Mouse (Mus musculus) erythroid progenitor cell, adult 5-6 weeks (primary cell): Measurements from ENCODE around the gene Elobl. TPM values are rescaled to one million over a fixed set of nuclear protein-coding genes. Genes with fewer than 3 reads are reported as not detected.

Experiments used
- ATAC-seq: replicated peaks from 2 replicates; pipeline ENCODE4 v1.8.0; 2016; ENCODE audit warnings: moderate number of reproducible peaks, mild to moderate bottlenecking, moderate TSS enrichment, inconsistent platforms; ENCODE audit not compliant: poor library complexity, low FRiP score, severe bottlenecking
- total RNA-seq, 2 experiments: library from RNA; stranded (forward) in 1 of 2; stranded (reverse) in 1 of 2; fragments of 150-400 nt in 1 of 2; fragments of 186-747, 209-891 nt in 1 of 2; gene quantifications; 2 replicates each; pipeline versions ENCODE4 v1.2.3 to v1.2.4; 2015 to 2017; ENCODE audit warnings: low replicate concordance in 2 of 2

Elobl gene
- total RNA-seq, 2 experiments from 2014 or later = not detected

DNA sequence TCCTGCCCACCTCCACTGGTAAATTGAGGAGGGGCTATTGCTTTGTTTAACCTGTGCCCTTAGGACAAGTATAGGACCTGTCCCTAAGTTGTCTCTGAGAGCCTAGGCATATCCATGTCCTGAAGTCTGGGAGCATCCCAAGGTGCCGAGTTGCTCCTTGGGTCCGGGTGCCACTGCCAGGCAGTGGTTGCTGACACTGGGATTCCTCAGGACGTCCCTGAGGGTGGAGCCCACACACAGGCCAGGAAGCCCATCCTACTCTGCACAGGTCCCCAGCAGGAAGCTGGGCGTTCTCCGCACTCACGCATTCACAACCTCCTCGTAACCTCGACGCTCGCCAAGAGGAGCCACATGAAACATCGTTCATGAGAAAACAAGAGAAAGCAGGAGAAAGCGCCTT is 25.2 kb downstream of the Elobl start:
- ATAC-seq = no peak

DNA sequence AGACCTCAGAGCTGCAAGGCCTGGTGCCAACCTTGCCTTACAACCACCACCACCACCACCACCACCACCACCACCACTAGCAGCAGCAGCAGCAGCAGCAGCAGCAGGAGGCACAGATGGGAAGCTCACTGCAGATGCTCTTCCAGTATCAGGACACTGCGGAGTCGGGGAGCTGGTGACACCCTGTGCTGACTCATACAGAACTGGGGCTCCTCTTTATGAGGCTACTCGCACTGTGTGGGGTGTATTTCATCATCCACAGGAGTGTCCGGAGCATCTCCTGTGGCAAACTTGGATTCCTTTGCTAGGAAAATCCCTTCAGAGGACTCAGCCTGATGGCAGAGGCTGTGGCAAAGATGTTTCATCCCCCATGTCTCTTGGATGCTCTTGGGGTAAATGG is 27.1 kb downstream of the Elobl start:
- no peak for ATAC-seq

DNA sequence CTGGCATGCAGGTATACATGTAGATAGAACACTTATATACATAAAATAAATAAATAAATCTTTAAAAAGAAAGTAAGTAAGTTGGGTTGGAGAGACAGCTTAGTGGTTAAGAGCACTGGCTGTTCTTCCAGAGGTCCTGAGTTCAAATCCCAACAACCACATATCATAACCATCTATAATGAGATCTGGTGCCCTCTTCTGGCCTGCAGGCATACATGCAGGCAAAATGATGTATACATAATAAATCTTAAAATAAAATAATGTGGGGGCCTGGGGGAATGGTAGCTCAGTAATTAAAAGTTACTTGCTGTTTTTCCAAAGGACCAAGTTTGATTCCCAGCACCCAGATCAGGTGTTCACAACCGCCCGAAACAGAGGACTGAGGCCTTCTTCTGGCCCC is 28.0 kb downstream of the Elobl start:
- ATAC-seq = no peak

DNA sequence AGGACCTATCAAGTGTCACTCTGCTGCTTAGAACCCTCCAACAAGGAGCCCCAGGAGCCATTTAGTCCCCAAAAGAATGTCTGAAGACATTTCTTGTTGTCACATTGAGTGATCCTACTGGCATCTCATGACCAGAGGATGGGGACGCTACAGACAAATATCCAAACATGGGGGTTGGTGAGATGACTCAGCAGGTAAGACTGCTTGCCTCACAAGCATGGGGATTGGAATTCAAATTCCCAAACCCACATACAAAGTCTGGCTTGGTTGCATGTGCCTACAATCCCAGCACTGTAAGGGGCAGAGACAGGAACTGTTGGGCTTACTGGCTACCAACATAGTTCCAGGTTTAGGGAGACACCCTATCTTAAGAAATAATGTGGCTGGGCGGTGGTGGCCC is 28.8 kb downstream of the Elobl start:
- no peak for ATAC-seq

DNA sequence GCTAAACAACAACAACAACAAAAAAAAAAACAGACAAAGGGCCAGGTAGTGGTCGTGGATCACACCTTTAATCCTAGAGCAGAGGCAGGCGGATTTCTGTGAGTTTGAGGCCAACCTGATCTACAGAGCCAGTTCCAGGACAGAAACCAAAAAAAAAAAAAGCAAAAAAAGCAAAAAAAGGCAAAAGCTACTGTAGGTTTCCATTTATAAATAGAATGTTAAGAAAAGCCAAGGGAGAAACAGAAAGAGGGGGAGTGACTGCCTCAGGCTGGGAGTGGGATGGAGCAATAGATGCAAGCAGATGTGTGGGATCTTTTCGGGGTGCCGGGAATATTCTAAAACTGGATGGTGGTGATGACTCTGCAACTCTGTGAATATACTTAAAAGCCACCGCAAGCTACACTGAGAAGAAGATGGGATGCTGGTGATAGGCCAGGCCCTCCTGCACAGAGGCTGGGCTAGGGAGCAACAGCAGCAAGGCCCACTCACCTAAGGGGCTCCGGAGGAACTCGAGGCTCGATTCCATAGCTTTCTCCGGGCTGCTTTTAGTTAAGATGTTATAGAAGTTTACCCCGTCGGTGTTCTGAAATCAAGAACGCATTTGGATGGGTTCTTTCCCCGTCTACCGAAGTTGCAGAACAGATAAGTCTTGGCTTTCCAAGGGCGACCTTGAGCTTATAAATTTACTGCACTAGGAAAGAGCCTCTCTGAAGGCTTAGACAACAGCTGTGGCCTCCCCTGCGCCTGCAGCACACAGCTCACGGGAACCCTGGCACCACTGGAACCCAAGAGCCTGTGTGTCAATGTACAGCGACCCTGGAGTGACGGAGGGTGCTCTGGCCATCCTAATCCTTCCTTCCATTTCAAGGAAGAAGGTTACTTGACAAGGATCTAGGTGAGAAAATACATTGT is 32.4 kb downstream of the Elobl start:
- ATAC-seq = no peak

DNA sequence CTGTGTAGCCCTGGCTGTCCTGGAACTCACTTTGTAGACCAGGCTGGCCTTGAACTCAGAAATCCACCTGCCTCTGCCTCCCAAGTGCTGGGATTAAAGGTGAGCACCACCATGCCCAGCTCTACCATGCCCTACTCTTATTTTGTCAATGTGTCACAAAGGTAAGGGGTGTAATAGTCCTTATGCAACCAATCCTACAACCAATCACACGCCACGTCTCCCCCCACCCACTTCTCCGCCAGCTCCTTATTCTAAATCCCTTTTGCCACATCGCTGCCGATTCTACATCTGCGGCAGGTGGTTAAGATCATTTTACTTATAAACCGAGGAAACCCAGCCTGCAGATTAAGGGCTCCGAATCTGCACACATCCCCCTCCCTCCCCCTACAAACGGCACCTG is 33.7 kb downstream of the Elobl start:
- no peak for ATAC-seq

DNA sequence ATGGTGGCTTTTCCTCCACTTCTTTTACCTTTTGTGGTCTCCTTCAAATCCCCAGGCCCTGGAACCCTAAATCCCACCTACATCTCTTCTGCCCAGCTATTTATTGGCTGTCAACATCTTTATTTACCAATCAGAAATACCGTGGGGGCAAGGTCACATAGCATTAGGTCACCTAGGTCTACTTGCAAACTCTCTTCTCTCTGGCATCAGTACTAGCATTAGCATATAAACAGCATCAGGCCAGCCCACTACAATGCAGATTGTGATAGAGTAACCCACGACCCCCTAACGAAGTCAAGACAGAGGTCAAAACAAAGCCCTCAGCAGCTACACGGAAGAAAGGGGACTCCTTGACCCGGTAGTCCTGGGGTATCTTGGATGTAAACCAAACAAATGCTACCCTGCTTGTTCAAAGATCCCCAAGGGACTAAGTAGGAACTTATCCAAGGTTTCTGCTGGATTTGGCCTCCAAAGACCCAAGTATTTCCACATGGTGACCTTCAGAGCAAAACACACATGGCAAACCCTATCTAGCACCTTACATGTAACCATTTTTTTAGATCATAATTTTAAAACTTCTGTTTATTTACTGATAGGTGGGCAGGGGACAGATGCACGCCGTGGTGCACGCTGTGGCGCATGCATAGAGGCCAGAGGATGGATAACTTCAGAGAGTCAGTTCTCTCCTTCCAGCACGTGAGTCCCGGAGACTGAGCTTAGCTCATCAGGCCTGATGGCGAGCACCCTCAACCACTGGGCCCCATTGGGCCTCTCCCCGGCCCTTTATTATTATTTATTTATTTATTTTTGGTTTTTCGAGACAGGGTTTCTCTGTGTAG is 34.8 kb downstream of the Elobl start:
- no peak for ATAC-seq

DNA sequence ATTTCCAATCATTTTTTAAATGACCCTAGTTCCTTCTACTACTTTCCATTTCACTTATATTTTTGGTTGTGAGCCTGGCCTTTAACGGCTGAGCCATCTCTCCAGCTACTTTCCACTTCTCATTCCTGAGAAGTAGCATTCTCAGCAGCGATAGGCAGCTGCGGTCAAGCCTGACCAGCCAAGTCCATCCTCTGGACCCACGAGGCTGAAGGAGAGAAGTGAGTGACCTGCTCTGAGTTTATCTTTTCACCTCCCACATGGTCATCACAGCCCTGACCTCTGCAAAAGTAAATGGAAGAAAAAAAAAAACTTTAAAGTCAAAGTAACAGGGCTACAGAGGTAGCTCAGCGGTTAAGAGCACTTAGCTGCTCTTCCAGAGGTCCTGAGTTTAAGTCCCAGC is 40.2 kb downstream of the Elobl start:
- no peak for ATAC-seq

Other genes starting within 250 kb of the Elobl start
- gene Msi2, start 248.4 kb downstream of the Elobl start, total RNA-seq (2015; ENCODE audit: low replicate concordance) = 8.4 and 10.5 TPM in 2 replicates
- 18.1 and 44.6 TPM in 2 replicates for gene Msi2, start 248.4 kb downstream of the Elobl start, total RNA-seq (2017; ENCODE audit: low replicate concordance)
- gene Akap1, start 102.3 kb downstream of the Elobl start, total RNA-seq (2015; ENCODE audit: low replicate concordance) = 0.42 TPM in 1 of 2 replicates, not detected in the other
- 3.3 and 7.1 TPM in 2 replicates for gene Akap1, start 102.3 kb downstream of the Elobl start, total RNA-seq (2017; ENCODE audit: low replicate concordance)
- gene Scpep1, start 11.5 kb downstream of the Elobl start, total RNA-seq (2015; ENCODE audit: low replicate concordance) = 41.9 and 45.8 TPM in 2 replicates
- 16.8 and 26.1 TPM in 2 replicates for gene Scpep1, start 11.5 kb downstream of the Elobl start, total RNA-seq (2017; ENCODE audit: low replicate concordance)
- gene Coil, start 3.3 kb upstream of the Elobl start, total RNA-seq (2015; ENCODE audit: low replicate concordance) = 1.7 and 2.5 TPM in 2 replicates
- 1.3 and 2.3 TPM in 2 replicates for gene Coil, start 3.3 kb upstream of the Elobl start, total RNA-seq (2017; ENCODE audit: low replicate concordance)
- 23.8 and 25.2 TPM in 2 replicates for gene Trim25, start 32.4 kb upstream of the Elobl start, total RNA-seq (2015; ENCODE audit: low replicate concordance)
- 28.0 and 32.8 TPM in 2 replicates for gene Trim25, start 32.4 kb upstream of the Elobl start, total RNA-seq (2017; ENCODE audit: low replicate concordance)
- gene Dgke, start 99.9 kb upstream of the Elobl start, total RNA-seq (2015; ENCODE audit: low replicate concordance) = 0.72 and 0.84 TPM in 2 replicates
- gene Dgke, start 99.9 kb upstream of the Elobl start, total RNA-seq (2017; ENCODE audit: low replicate concordance) = 1.8 and 2.2 TPM in 2 replicates
- gene Gm525, start 106.9 kb upstream of the Elobl start, total RNA-seq (2015; ENCODE audit: low replicate concordance) = not detected in 2 replicates
- gene Gm525, start 106.9 kb upstream of the Elobl start, total RNA-seq (2017; ENCODE audit: low replicate concordance) = not detected in 2 replicates